Mouse (Mus musculus): ENCODE results near the gene Atf1. TPM values are rescaled to one million over a fixed set of nuclear protein-coding genes. Genes with fewer than 3 reads are reported as not detected.

Gene Atf1
- total and polyA plus RNA-seq, 3 experiments: 41.8 to 854 (median 183) TPM

GRCm38 (mm10) chr15:100202431-100203015, 25.1 kb upstream of the Atf1 start:
- Histone ChIP-seq H3K79me2 (ENCODE audit: control insufficient read depth, insufficient read depth, low read length, poor library complexity) (no peaks in the 10 kb centered on the region), H3K36me3 (ENCODE audit: control insufficient read depth in 1 of 2, insufficient read depth in 2 of 2, low read length in 2 of 2) (no peaks in the 10 kb centered on the region), H3K9ac (ENCODE audit: control insufficient read depth, low read depth, low read length, poor library complexity, severe bottlenecking) (no peak overlapping the region), H3K27me3 (ENCODE audit: control insufficient read depth in 1 of 2, insufficient read depth in 2 of 2, low read length in 2 of 2) (no peaks in the 10 kb centered on the region), H3K9me3 (replicated peaks; ENCODE audit: insufficient read depth, low read length) (no peaks in the 10 kb centered on the region), H3K4me1 (ENCODE audit: control insufficient read depth in 1 of 2, insufficient read depth in 2 of 2, low read length in 2 of 2) (no peaks in the 10 kb centered on the region), H3K27ac (ENCODE audit: control insufficient read depth, low read depth, low read length) (no peak overlapping the region), H3K4me3 (ENCODE audit: control insufficient read depth in 1 of 2, insufficient read depth in 1 of 2, low read depth in 2 of 2, low read length in 2 of 2) (no peak overlapping the region)
- DNase-seq (ENCODE audit: low read depth, low spot score): no peak
- no peak for TF ChIP-seq NRF1 (IDR thresholded peaks at IDR 0.05; ENCODE audit: insufficient read depth, low read depth, low read length, poor library complexity, severe bottlenecking)
- TF ChIP-seq CHD1 (IDR thresholded peaks at IDR 0.05; ENCODE audit: low read depth, low read length): no peak
- no peak for TF ChIP-seq CTCF (IDR thresholded peaks at IDR 0.05 in 2 of 3, conservative IDR thresholded peaks at IDR 0.05 in 1 of 3; ENCODE audit: control insufficient read depth in 1 of 3, insufficient read depth in 1 of 3, low read depth in 2 of 3, low read length in 3 of 3, poor library complexity in 1 of 3, severe bottlenecking in 1 of 3)
- TF ChIP-seq POLR2AphosphoS5 (IDR thresholded peaks at IDR 0.05; ENCODE audit: borderline replicate concordance, low read depth, low read length): no peak
- no peak for TF ChIP-seq ZC3H11A (IDR thresholded peaks at IDR 0.05; ENCODE audit: low read depth, low read length)
- no peak for TF ChIP-seq HCFC1 (IDR thresholded peaks at IDR 0.05; ENCODE audit: low read depth, low read length)
- TF ChIP-seq POLR2AphosphoS2 (IDR thresholded peaks at IDR 0.05; ENCODE audit: low read length): no peak
- no peak for TF ChIP-seq ZMIZ1 (IDR thresholded peaks at IDR 0.05; ENCODE audit: low read depth, low read length)
- TF ChIP-seq MAZ (IDR thresholded peaks at IDR 0.05; ENCODE audit: low read depth, low read length): no peak
- no peak for TF ChIP-seq SMC3 (IDR thresholded peaks at IDR 0.05; ENCODE audit: low read depth, low read length)
- no peak for TF ChIP-seq TBP (IDR thresholded peaks at IDR 0.05; ENCODE audit: low read depth, low read length)
- TF ChIP-seq E2F4 (IDR thresholded peaks at IDR 0.05; ENCODE audit: borderline replicate concordance, low read depth, low read length): no peak
- TF ChIP-seq MYC (IDR thresholded peaks at IDR 0.05; ENCODE audit: low read depth, low read length): no peak
- no peak for TF ChIP-seq BHLHE40 (IDR thresholded peaks at IDR 0.05; ENCODE audit: borderline replicate concordance, low read depth, low read length)
- no peak for TF ChIP-seq USF2 (IDR thresholded peaks at IDR 0.05; ENCODE audit: borderline replicate concordance in 1 of 2, insufficient read depth in 1 of 2, low read depth in 1 of 2, low read length in 2 of 2)
- TF ChIP-seq GATA1 (IDR thresholded peaks at IDR 0.05; ENCODE audit: low read depth, low read length): no peak
- TF ChIP-seq ELF1 (IDR thresholded peaks at IDR 0.05; ENCODE audit: low read depth, low read length): no peak
- TF ChIP-seq JUND (IDR thresholded peaks at IDR 0.05; ENCODE audit: low read depth, low read length): no peak

GRCm38 (mm10) chr15:100204574-100204973, 23.0 kb upstream of the Atf1 start:
- Histone ChIP-seq H3K27me3 (ENCODE audit: control insufficient read depth in 1 of 2, insufficient read depth in 2 of 2, low read length in 2 of 2) (no peaks in the 10 kb centered on the region), H3K36me3 (ENCODE audit: control insufficient read depth in 1 of 2, insufficient read depth in 2 of 2, low read length in 2 of 2) (no peaks in the 10 kb centered on the region), H3K4me1 (ENCODE audit: control insufficient read depth in 1 of 2, insufficient read depth in 2 of 2, low read length in 2 of 2) (no peaks in the 10 kb centered on the region), H3K79me2 (ENCODE audit: control insufficient read depth, insufficient read depth, low read length, poor library complexity) (no peaks in the 10 kb centered on the region), H3K9me3 (replicated peaks; ENCODE audit: insufficient read depth, low read length) (no peaks in the 10 kb centered on the region), H3K27ac (ENCODE audit: control insufficient read depth, low read depth, low read length) (no peak overlapping the region; the same call in 1 of the 2 replicates), H3K9ac (ENCODE audit: control insufficient read depth, low read depth, low read length, poor library complexity, severe bottlenecking) (no peak overlapping the region), H3K4me3 (ENCODE audit: control insufficient read depth in 1 of 2, insufficient read depth in 1 of 2, low read depth in 2 of 2, low read length in 2 of 2) (no peak overlapping the region)
- no peak for DNase-seq (ENCODE audit: low read depth, low spot score)
- TF ChIP-seq MYC (IDR thresholded peaks at IDR 0.05; ENCODE audit: low read depth, low read length): no peak
- TF ChIP-seq MAFK (IDR thresholded peaks at IDR 0.05; ENCODE audit: borderline replicate concordance, low read depth, low read length): no peak
- TF ChIP-seq EP300 (IDR thresholded peaks at IDR 0.05; ENCODE audit: low read depth in 1 of 2, low read length in 2 of 2): no peak
- TF ChIP-seq MYB (IDR thresholded peaks at IDR 0.05; ENCODE audit: low read depth, low read length): no peak
- no peak for TF ChIP-seq USF1 (IDR thresholded peaks at IDR 0.05; ENCODE audit: low read depth, low read length)
- TF ChIP-seq USF2 (IDR thresholded peaks at IDR 0.05; ENCODE audit: borderline replicate concordance in 1 of 2, insufficient read depth in 1 of 2, low read depth in 1 of 2, low read length in 2 of 2): no peak
- TF ChIP-seq POLR2AphosphoS5 (IDR thresholded peaks at IDR 0.05; ENCODE audit: borderline replicate concordance, low read depth, low read length): no peak
- TF ChIP-seq ZMIZ1 (IDR thresholded peaks at IDR 0.05; ENCODE audit: low read depth, low read length): no peak
- no peak for TF ChIP-seq GATA1 (IDR thresholded peaks at IDR 0.05; ENCODE audit: low read depth, low read length)
- TF ChIP-seq MEF2A (IDR thresholded peaks at IDR 0.05; ENCODE audit: extremely low read depth, insufficient replicate concordance, low read depth, low read length, poor library complexity, severe bottlenecking): no peak
- no peak for TF ChIP-seq NELFE (IDR thresholded peaks at IDR 0.05; ENCODE audit: low read depth, low read length)
- TF ChIP-seq ETS1 (IDR thresholded peaks at IDR 0.05; ENCODE audit: low read depth, low read length): no peak
- TF ChIP-seq ZKSCAN1 (IDR thresholded peaks at IDR 0.05; ENCODE audit: low read depth, low read length): no peak
- TF ChIP-seq SMC3 (IDR thresholded peaks at IDR 0.05; ENCODE audit: low read depth, low read length): no peak
- TF ChIP-seq RCOR1 (IDR thresholded peaks at IDR 0.05; ENCODE audit: low read depth, low read length): no peak
- TF ChIP-seq RAD21 (IDR thresholded peaks at IDR 0.05; ENCODE audit: low read depth, low read length): no peak
- TF ChIP-seq CHD1 (IDR thresholded peaks at IDR 0.05; ENCODE audit: low read depth, low read length): no peak

Data from MEL (cell line).